Mouse (Mus musculus): Measurements from ENCODE around the gene Map3k7cl. TPM values are rescaled to one million over a fixed set of nuclear protein-coding genes. Genes with fewer than 3 reads are reported as not detected.

Gene Map3k7cl
- 3.9 and 4.1 TPM in 2 replicates for polyA plus RNA-seq (2012; rRNA removed)

DNA sequence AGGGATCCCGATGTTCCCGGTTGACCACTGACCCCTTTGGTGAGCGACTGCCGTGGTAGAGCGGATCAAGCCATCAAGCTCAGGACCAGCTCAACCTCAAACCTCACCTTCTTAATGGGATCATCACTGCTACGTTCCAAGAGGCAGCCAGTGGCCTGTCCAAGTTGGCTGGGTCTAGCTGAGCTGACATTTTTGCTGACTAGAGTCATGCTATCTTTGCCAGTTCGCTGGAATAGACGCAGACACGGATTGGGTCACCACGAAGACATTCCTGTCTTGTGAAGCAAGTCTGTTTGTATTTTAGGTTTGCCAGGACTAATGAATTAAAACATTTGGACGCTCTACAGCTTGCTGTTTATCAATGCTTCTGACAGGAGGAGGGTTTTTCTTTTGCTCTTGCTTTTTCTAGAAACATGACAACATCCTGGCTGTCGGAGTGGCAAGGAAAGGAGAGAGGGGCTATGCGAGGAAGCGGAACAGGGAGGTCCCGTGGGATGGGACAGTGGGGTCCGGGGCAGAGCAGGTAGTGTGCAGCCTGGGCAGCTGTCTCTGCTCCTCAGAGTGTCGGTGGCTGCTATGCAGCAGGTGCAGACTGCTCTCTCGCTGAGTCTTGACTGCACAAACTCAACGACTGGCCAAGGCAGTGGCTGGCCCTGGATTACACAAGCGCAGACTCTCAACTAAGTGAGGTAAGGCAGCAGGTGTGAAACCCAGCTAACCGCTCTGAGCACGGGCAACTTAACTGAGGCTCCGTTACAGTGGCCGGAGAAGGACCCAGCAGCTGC is at the start of gene Map3k7cl:
Gene Map3k7cl (plus strand): TSS at position 424 of the 785 bp plus-strand sequence.
- TF ChIP-seq CTCF (IDR thresholded peaks at IDR 0.05; ENCODE audit: borderline replicate concordance, control insufficient read depth, extremely low read depth, insufficient read depth, low read length, poor library complexity) (no peak), POLR2A (IDR thresholded peaks at IDR 0.05; ENCODE audit: control insufficient read depth, extremely low read depth, insufficient read depth, low read length, poor library complexity) (no peak)
- 91% methylated on average over 24 of the region's 24 CpGs for whole genome bisulfite sequencing
- H3K4me3 ChIP-seq (ENCODE audit: control insufficient read depth, insufficient read depth, low read length), result no peak within 1 kb of the TSS
- no peaks in the 10 kb centered on the region for H3K27me3 ChIP-seq (ENCODE audit: control insufficient read depth, insufficient read depth, low read length)
- no peaks in the 10 kb centered on the region for H3K36me3 ChIP-seq (ENCODE audit: control insufficient read depth, insufficient read depth, low read length)
- H3K4me1 ChIP-seq (replicated peaks; ENCODE audit: control insufficient read depth, insufficient read depth, low read length), result no peaks in the 10 kb centered on the region
- no peak for DNase-seq
- H3K27ac ChIP-seq (ENCODE audit: control insufficient read depth, insufficient read depth, low read length), result no peak within 1 kb of the TSS

DNA sequence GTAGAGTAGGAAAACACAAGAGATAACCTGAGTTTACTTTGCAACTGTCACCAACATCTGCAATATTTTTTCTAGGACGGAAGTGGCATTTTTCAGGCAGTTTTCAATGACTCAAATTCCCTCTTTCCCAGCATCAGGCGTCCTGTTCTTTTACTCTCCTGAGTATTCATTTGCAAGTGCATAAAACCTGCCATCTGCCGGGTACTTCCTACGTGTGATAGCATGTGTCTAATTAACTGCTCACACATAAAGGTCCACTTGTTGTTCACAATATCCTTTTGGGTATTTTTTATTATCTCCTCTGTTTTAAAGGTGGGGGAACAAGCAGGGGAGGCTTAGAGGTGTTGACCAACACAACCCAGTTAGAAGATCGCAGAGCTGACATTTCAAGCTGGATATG is 41.4 kb upstream of the Map3k7cl start:
- H3K36me3 ChIP-seq (ENCODE audit: control insufficient read depth, insufficient read depth, low read length), result no peaks in the 10 kb centered on the region
- no peaks in the 10 kb centered on the region for H3K27me3 ChIP-seq (ENCODE audit: control insufficient read depth, insufficient read depth, low read length)
- no peak for DNase-seq
- TF ChIP-seq POLR2A (IDR thresholded peaks at IDR 0.05; ENCODE audit: control insufficient read depth, extremely low read depth, insufficient read depth, low read length, poor library complexity) (no peak), CTCF (IDR thresholded peaks at IDR 0.05; ENCODE audit: borderline replicate concordance, control insufficient read depth, extremely low read depth, insufficient read depth, low read length, poor library complexity) (no peak)
- no peaks in the 10 kb centered on the region for H3K4me1 ChIP-seq (replicated peaks; ENCODE audit: control insufficient read depth, insufficient read depth, low read length)
- WGBS, result 87% methylated on average over 5 of the region's 5 CpGs
- no peak overlapping the region for H3K27ac ChIP-seq (ENCODE audit: control insufficient read depth, insufficient read depth, low read length)
- no peak overlapping the region for H3K4me3 ChIP-seq (ENCODE audit: control insufficient read depth, insufficient read depth, low read length)

DNA sequence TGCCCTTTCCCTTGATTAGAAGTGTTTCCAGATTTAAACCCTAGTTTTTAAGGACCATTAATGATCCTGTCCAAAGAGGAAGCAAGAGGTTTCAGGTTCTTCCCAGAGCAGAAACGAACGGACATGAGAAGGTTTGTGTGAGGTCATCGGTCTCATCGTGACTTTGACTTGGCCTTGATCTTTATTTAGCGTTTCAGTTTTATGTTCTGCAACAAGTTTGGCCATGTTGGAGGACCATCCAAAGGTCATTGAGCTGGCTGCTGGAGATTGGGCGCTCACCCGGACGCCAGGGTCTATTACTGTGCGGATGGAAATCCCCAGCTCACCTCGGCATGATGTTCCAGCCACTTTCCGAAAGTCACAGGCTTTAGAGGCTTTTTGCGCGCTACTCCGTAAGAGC is 40.8 kb upstream of the Map3k7cl start:
- WGBS, result 94% methylated on average over 14 of the region's 14 CpGs

GRCm38 (mm10) chr16:87524228-87524627 is 28.9 kb upstream of the Map3k7cl start:
- no peaks in the 10 kb centered on the region for H3K4me1 ChIP-seq (replicated peaks; ENCODE audit: control insufficient read depth, insufficient read depth, low read length)
- H3K36me3 ChIP-seq (ENCODE audit: control insufficient read depth, insufficient read depth, low read length), result no peaks in the 10 kb centered on the region
- H3K27me3 ChIP-seq (ENCODE audit: control insufficient read depth, insufficient read depth, low read length), result no peaks in the 10 kb centered on the region
- TF ChIP-seq CTCF (IDR thresholded peaks at IDR 0.05; ENCODE audit: borderline replicate concordance, control insufficient read depth, extremely low read depth, insufficient read depth, low read length, poor library complexity) (no peak), POLR2A (IDR thresholded peaks at IDR 0.05; ENCODE audit: control insufficient read depth, extremely low read depth, insufficient read depth, low read length, poor library complexity) (no peak)
- DNase-seq, result no peak
- H3K4me3 ChIP-seq (ENCODE audit: control insufficient read depth, insufficient read depth, low read length), result no peak overlapping the region
- WGBS, result 94% methylated on average over 5 of the region's 5 CpGs
- no peak overlapping the region for H3K27ac ChIP-seq (ENCODE audit: control insufficient read depth, insufficient read depth, low read length)

More for the DNA sequence above, 40.8 kb upstream of the Map3k7cl start:
- TF ChIP-seq CTCF (IDR thresholded peaks at IDR 0.05; ENCODE audit: borderline replicate concordance, control insufficient read depth, extremely low read depth, insufficient read depth, low read length, poor library complexity) (no peak), POLR2A (IDR thresholded peaks at IDR 0.05; ENCODE audit: control insufficient read depth, extremely low read depth, insufficient read depth, low read length, poor library complexity) (no peak)
- no peaks in the 10 kb centered on the region for H3K27me3 ChIP-seq (ENCODE audit: control insufficient read depth, insufficient read depth, low read length)
- no peak for DNase-seq
- no peaks in the 10 kb centered on the region for H3K4me1 ChIP-seq (replicated peaks; ENCODE audit: control insufficient read depth, insufficient read depth, low read length)
- H3K27ac ChIP-seq (ENCODE audit: control insufficient read depth, insufficient read depth, low read length), result no peak overlapping the region
- H3K36me3 ChIP-seq (ENCODE audit: control insufficient read depth, insufficient read depth, low read length), result no peaks in the 10 kb centered on the region
- H3K4me3 ChIP-seq (ENCODE audit: control insufficient read depth, insufficient read depth, low read length), result no peak overlapping the region

GRCm38 (mm10) chr16:87527553-87528249 is 25.4 kb upstream of the Map3k7cl start:
- 82% methylated on average over 8 of the region's 8 CpGs for WGBS
- DNase-seq, result no peak
- Histone ChIP-seq H3K27ac (ENCODE audit: control insufficient read depth, insufficient read depth, low read length) (no peak overlapping the region), H3K4me1 (replicated peaks; ENCODE audit: control insufficient read depth, insufficient read depth, low read length) (no peaks in the 10 kb centered on the region), H3K36me3 (ENCODE audit: control insufficient read depth, insufficient read depth, low read length) (no peaks in the 10 kb centered on the region), H3K4me3 (ENCODE audit: control insufficient read depth, insufficient read depth, low read length) (no peak overlapping the region), H3K27me3 (ENCODE audit: control insufficient read depth, insufficient read depth, low read length) (no peaks in the 10 kb centered on the region)
- TF ChIP-seq POLR2A (IDR thresholded peaks at IDR 0.05; ENCODE audit: control insufficient read depth, extremely low read depth, insufficient read depth, low read length, poor library complexity) (no peak), CTCF (IDR thresholded peaks at IDR 0.05; ENCODE audit: borderline replicate concordance, control insufficient read depth, extremely low read depth, insufficient read depth, low read length, poor library complexity) (no peak)

GRCm38 (mm10) chr16:87528755-87529154 is 24.4 kb upstream of the Map3k7cl start:
- 72% methylated on average over 10 of the region's 10 CpGs for WGBS
- H3K36me3 ChIP-seq (ENCODE audit: control insufficient read depth, insufficient read depth, low read length), result no peaks in the 10 kb centered on the region
- TF ChIP-seq CTCF (IDR thresholded peaks at IDR 0.05; ENCODE audit: borderline replicate concordance, control insufficient read depth, extremely low read depth, insufficient read depth, low read length, poor library complexity) (no peak), POLR2A (IDR thresholded peaks at IDR 0.05; ENCODE audit: control insufficient read depth, extremely low read depth, insufficient read depth, low read length, poor library complexity) (no peak)
- no peaks in the 10 kb centered on the region for H3K4me1 ChIP-seq (replicated peaks; ENCODE audit: control insufficient read depth, insufficient read depth, low read length)
- no peak overlapping the region for H3K27ac ChIP-seq (ENCODE audit: control insufficient read depth, insufficient read depth, low read length)
- H3K27me3 ChIP-seq (ENCODE audit: control insufficient read depth, insufficient read depth, low read length), result no peaks in the 10 kb centered on the region
- no peak for DNase-seq
- H3K4me3 ChIP-seq (ENCODE audit: control insufficient read depth, insufficient read depth, low read length), result no peak overlapping the region
